Mouse (Mus musculus): Measurements from ENCODE around the gene Hpdl. TPM values are rescaled to one million over a fixed set of nuclear protein-coding genes. Genes with fewer than 3 reads are reported as not detected.

Gene Hpdl
- polyA plus RNA-seq, 1 experiment, result 1.6 TPM

DNA sequence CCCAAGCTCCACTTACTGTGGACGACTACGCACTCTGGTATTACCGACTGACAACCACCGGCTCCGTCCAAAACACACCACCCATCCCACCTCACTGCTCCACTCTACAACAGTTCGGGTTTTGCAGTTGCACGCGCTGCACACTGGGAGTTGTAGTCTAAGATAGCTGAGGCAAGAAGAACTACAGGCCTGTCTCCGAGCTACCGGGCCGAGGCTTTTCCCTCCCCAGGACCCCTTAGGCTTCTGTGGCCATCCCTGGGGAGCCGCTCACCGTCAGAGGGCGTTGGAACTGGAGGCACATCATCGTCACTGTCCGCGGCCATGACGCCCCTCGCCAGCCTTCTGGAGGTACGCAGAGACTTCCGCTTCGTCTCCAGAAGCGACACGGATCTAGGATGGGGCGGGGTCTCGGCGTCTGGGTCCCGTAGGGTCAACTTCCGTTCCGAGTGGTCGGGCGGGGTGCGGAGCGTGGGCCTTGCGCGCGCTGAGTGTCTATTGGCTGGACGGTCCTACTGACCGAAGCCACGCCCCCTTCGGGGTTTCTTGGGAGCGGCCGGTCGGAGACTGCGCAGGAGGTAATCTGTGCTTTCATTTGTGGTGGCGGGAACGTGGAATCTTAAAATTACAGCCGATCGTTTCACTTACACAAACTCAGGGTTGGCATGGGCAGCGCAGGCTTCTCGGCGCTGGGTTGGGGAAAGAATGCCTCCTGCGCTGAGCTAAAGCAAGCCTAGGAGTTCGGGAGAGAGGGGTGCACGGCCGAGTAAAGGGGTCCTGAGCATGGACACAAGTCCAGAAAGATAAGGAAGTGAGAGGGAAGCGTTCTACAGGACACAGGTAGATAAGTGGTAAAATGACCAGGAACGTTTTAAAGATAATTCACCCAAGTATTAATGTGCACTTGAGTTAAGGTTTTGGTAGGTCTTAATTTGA lies 14.0 kb downstream of the Hpdl start, which contains the start of the genes Toe1 and Mutyh:
Gene Toe1, minus strand, starts transcription at position 444 of the 933 bp plus-strand sequence.
Gene Mutyh, plus strand, starts transcription at position 527 of the 933 bp plus-strand sequence.
- peak; percentile 82 to 94 for DNase-seq (ENCODE audit: extremely low spot score in 1 of 2, low spot score in 1 of 2)

DNA sequence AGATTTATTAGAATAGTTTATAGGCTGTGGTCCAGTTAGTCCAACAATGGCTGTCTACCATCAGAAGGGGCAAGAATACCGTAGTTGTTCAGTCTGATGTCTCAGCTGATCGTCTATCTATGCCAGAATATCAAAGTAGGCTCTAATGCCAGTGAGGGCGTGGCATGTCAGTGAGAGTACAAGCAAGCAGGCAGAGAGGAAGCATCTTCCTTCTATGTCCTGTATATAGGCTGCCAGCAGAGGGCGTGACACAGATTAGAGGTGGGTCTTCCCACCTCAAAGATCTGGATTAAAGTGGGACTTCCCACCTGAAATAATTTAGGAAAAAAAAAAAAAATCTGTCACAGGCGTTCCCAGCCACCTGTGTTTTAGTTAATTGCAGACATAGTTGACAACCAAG lies 21.6 kb downstream of the Hpdl start:
- peak in 1 of 2 experiments; percentile 25 for DNase-seq (ENCODE audit: extremely low spot score in 1 of 2, low spot score in 1 of 2)

DNA sequence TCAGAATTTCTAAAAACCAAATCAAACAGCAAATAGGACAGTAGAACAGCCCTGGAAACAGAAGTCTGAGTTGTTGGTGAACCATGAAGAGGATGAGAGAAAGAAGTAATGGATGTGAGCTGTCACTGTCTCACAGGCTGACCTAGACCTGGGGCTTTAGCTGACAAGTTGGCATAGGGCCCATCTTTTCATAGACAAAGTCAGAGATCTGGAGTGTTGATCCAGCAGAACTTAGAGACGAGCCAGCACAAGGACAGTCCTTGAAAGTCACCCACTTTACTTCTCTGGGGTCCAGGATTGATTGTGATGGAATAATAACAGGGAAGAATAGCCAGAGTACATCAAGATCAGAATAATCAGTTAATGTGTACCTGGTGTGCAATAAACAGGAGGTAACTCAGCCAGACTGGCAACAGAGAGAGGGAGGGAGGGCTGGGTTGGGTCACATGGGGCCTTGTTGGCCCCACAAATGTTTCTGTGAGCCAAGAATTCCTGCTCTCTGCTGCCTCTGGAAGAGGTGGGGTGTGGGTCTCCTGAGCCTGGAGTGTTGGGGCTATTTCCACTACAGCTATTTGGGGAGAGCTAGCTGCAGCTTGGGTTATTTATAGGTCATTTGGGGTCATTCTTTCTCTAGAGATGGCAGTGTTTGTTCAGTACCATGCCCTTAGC lies 24.9 kb downstream of the Hpdl start:
- DNase-seq (ENCODE audit: extremely low spot score in 1 of 2, low spot score in 1 of 2), result no peak

DNA sequence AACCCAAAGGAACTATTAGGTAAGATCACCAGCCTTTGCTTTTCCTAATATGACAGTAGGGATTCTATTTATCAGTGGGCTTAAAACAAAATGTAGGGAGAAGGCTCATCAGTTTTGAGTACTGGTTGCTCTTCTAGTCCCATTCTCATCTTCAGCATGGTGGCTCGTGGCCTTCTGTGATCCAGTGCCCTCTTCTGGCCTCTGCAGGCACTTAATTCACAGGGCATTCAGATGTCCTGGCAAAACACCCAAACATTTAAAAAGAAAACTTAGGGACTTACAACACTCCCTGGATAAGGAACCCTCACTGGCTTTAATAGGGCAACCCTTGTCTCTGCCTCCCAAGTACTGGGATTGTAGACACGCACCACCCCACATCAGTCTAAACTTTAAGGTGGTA lies 27.2 kb downstream of the Hpdl start:
- DNase-seq (ENCODE audit: extremely low spot score in 1 of 2, low spot score in 1 of 2), result no peak

DNA sequence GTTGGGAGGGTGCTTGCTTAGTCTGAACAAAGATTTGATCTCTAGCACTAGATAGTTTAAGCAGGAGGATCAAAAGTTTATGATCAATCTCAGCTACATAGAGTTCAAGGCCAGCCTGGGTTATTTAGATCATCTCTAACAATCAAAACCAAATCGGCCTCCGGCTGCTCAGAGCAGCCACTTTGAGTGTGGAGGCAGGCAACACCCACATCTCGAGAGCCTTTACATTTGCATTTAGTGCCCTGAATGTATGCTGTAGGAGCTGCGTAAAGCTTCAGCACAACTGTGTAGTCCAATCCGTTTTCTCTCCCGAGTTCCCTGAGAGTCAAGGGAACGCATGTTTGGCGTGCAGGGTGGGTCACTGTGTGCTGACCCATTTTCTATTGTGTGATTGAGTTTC lies 29.1 kb downstream of the Hpdl start:
- no peak for DNase-seq (ENCODE audit: extremely low spot score in 1 of 2, low spot score in 1 of 2)

DNA sequence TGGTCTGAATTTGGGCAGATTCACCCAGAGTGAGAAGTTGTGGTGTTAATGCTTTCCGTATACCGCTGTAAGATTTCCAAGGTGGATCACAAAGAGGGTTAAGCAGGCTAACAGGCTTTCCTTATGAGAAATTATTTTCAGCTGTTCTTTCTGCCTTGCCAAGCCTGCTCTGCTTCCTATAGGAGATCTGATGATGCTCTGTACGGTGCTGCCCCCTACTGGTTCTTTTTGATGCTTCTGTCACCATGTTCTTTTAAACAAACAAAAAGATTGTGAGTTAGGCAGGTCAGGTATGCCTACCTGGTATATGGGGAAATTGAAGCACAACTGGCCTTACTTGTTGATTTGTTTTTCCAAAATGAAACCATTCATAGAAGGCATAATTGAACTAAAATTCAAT lies 32.6 kb downstream of the Hpdl start:
- peak; percentile 76 to 98 for DNase-seq (ENCODE audit: extremely low spot score in 1 of 2, low spot score in 1 of 2)

DNA sequence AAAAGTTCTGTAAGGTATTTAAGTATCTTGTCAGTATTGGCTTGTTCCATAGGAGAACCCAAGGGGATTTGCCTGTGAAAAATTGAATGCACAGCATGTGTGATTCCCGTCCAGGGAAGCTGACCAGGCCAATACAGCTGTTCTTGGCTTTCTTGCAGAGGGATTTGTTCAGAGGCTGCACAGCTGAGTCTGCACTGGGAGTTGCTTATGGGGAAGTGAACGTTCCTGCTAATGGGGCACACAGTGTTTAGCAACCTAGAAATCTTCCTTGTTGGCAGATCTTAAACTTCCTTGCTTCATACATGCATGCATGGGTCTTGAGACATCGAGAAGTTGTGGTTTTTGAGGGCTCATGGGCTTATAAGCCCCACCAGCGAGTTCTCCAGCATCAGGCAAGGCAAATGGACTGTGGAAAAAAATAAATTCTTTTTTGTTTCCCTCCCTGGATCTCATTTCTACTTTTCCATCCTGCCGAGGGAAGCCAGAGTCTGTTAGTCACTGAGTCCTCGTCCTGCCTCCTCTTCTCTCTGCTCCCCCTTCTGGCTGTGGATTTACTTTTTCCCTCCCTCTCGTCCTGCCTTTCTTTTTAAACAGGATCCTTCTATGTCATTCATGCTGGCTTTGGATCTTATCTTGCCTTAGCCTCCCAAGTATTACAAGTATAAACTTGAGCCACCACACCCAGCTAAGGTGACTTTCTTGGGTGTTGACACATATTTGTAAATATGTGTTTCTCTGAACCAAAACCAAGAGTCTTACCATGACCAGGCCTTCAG lies 33.3 kb downstream of the Hpdl start:
- peak in 1 of 2 experiments; percentile 48 for DNase-seq (ENCODE audit: extremely low spot score in 1 of 2, low spot score in 1 of 2)

DNA sequence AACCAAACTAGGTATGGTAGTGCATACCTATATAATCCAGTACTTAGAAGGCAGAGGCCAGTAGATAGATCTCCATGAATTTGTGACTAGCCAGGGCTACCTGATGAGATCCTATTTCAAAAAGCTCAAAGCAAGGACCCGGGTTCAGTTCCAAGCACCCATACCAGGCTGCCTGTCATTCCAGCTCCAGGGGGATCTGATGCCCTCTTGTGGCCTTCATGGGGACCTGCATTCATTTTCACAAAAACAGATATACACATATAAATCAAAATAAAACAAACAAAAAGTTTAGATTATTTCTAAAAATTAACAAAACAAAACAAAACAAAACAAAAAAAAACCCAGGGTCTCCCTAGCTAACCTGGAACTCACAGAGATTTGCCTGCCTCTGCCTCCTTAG lies 34.9 kb downstream of the Hpdl start:
- DNase-seq (ENCODE audit: extremely low spot score in 1 of 2, low spot score in 1 of 2), result no peak

DNA sequence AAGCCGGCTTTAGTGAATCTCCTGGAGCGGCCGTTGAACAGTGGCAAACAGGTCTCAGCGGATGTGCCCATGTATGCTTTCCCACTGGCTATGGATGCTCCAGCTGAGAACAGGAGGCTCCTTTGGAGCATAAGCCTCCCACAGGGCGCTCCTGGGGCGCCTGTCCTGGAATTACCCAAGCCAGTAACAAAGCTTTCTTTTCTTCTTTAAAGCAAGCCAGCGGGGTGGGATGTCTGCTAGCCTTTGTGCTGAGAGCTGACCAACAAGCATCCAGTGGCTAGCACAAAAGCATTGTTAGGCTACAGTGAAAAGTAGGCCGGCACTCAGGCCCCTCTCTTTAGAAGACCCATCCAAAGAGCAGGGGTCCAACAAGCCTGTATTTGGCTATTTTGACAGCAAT lies 39.3 kb downstream of the Hpdl start:
- DNase-seq (ENCODE audit: extremely low spot score in 1 of 2, low spot score in 1 of 2), result peak in 1 of 2 experiments; percentile 27

DNA sequence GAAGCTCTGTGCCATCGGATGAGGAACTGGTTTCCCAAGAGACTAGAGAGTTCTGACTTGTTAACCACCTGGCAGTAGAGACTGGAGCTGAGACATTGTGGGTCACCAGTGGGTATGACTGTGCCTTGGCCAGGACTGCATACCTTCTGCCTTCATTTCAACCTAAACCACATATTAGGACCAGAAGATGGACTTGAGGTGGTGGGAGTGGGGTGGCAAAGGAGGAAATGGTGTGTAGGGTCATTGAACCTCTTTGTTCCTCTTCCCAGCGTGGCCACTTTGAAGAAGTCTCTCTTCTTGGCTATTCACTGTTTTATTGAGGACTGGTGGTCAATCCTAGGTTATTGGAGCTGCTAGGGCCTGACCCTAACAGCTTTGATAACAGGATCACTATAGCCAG lies 40.1 kb downstream of the Hpdl start:
- DNase-seq (ENCODE audit: extremely low spot score in 1 of 2, low spot score in 1 of 2), result no peak

DNA sequence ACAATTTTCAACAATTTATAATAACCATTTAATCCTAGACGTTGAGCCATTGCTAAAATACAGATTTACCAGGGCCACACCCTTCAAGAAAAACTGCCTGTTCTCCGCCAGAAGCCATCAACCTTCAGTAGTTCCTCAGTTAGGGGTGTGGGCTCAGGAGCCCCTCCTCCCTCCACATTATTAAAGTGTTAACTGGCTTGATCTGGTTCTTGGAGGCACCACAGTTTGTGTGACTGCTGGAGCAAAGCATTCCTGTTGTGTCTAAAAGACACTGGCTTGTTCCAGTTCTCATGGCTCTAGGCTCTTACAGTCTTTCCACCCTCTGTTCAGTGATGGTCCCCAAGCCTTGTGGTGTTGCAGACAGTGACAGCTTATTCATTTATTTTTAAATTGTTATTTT lies 41.0 kb downstream of the Hpdl start:
- no peak for DNase-seq (ENCODE audit: extremely low spot score in 1 of 2, low spot score in 1 of 2)

DNA sequence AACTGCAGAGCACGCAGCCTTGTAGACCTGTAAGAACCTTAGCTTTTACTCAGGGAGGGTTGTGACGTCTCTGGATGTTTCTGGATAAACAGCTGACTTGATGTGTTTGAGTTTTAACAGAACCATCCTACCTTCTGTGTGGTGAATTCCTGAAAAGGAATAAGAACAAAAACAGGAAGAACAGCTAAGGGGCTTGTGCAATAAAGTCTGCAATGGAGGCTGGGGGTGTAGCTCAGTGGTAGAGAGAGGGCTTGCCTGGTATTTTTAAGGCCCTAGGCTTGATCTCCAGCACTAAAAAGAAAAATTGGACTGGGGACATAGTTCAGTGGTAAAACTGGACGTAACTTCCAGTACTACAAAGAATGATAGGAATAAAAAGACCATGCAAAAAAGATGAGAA lies 44.4 kb downstream of the Hpdl start:
- no peak for DNase-seq (ENCODE audit: extremely low spot score in 1 of 2, low spot score in 1 of 2)

DNA sequence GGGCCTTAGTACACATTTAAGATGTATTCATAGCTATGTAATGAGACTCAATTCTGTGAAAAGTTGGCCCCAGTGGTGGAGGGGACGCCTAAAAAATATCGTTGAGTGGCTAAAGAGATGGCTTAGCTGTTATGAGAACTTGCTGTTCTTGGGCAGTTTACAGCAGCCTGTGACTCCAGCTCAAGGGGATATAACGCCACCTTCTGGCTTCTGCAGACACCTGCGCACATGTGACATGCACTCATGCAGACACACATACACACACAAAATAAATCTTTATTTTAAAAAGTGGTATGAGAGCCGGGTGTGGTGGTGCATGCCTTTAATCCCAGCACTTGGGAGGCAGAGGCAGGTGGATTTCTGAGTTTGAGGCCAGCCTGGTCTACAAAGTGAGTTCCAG lies 45.1 kb downstream of the Hpdl start:
- DNase-seq (ENCODE audit: extremely low spot score in 1 of 2, low spot score in 1 of 2), result no peak

Other genes with a start within 250 kb of the Hpdl start
- gene Ccdc17, start 225.1 kb downstream of the Hpdl start, polyA plus RNA-seq (2012; rRNA removed), result 5.4 and 5.9 TPM in 2 replicates
- 24.1 and 28.1 TPM in 2 replicates for gene Nasp, start 193.8 kb downstream of the Hpdl start, polyA plus RNA-seq (2012; rRNA removed)
- 464 and 487 TPM in 2 replicates for gene Akr1a1, start 170.0 kb downstream of the Hpdl start, polyA plus RNA-seq (2012; rRNA removed)
- 212 and 256 TPM in 2 replicates for gene Prdx1, start 136.2 kb downstream of the Hpdl start, polyA plus RNA-seq (2012; rRNA removed)
- gene Mmachc, start 113.3 kb downstream of the Hpdl start, polyA plus RNA-seq (2012; rRNA removed), result 18.5 and 19.5 TPM in 2 replicates
- gene Ccdc163, start 113.2 kb downstream of the Hpdl start, polyA plus RNA-seq (2012; rRNA removed), result 19.4 and 22.8 TPM in 2 replicates
- gene Tesk2, start 100.8 kb downstream of the Hpdl start, polyA plus RNA-seq (2012; rRNA removed), result 5.2 and 5.9 TPM in 2 replicates
- gene Toe1, start 14.1 kb downstream of the Hpdl start, polyA plus RNA-seq (2012; rRNA removed), result 19.9 and 21.7 TPM in 2 replicates
- gene Mutyh, start 14.0 kb downstream of the Hpdl start, polyA plus RNA-seq (2012; rRNA removed), result 5.8 and 7.2 TPM in 2 replicates
- gene Zswim5, start 55.7 kb upstream of the Hpdl start, polyA plus RNA-seq (2012; rRNA removed), result 9.4 and 10.5 TPM in 2 replicates
- 71.0 and 74.3 TPM in 2 replicates for gene Urod, start 172.7 kb upstream of the Hpdl start, polyA plus RNA-seq (2012; rRNA removed)
- 42.2 and 45.7 TPM in 2 replicates for gene Hectd3, start 173.6 kb upstream of the Hpdl start, polyA plus RNA-seq (2012; rRNA removed)
- 18.9 and 19.7 TPM in 2 replicates for gene Eif2b3, start 197.7 kb upstream of the Hpdl start, polyA plus RNA-seq (2012; rRNA removed)

Measured in frontal cortex, adult 2 months (tissue).